Comparison of ENCODE assay signal across 12 mouse cellular contexts in the genomic region with DNA sequence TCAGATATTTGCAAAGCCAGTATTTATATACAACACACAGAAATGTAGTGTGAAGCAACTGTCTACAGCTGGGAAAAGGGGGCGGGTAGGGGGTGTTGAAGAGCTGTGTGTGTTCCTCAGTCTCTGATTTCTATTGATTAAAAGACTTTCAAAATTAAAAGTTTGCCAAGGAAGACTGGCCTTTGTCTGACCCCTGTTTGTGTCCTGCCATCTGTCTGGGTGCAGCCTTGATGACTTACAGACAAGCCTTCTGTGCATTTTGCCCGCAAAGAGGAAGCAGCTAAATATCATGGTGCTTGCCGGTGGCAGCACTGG. TPM values are rescaled to one million over a fixed set of nuclear protein-coding genes. Genes with fewer than 3 reads are reported as not detected.
DNase-seq lines count a peak whose midpoint lies in the region; ATAC-seq and TF ChIP-seq lines count a peak whose summit lies in the region.
"Had no signal": no experiment of that assay in that cellular context is flagged by ENCODE, and none has a peak within 500 bp of the region (broad histone marks: within the 10 kb centered on the region; RNA-seq: fewer than 3 reads in every experiment).

No protein-coding gene starts in this region.

- peaks cover 47% of the 10 kb centered on the region for H3K4me1 ChIP-seq in heart, embryonic 13.5 days
- peaks cover 9% of the 10 kb centered on the region; the same call in 1 of the 2 replicates for H3K4me1 ChIP-seq in forebrain, postnatal 0 days (ENCODE audit: insufficient read depth)
- H3K4me1 ChIP-seq in liver, embryonic 13.5 days (replicated peaks), result peaks cover 25% of the 10 kb centered on the region

- no peak for DNase-seq in heart, postnatal 10 days
- peak; percentile 21 for DNase-seq in A20 (ENCODE audit: low read depth, low spot score)
- no peak for DNase-seq in forebrain, postnatal 0 days
- DNase-seq in liver, embryonic 13.5 days, result no peak
- DNase-seq in right cerebral cortex, postnatal 36 days (ENCODE audit: low spot score in 2 of 2), result no peak
- DNase-seq in kidney, postnatal 14 days, result no peak
- DNase-seq in B cell, adult 2 months, result no peak
- DNase-seq: cerebellum, adult 11-12 months; right cerebral cortex, postnatal 14 days had no signal

- no peak for TF ChIP-seq CTCF in forebrain, postnatal 0 days (IDR thresholded peaks at IDR 0.05; ENCODE audit: low read depth)

- H3K27ac ChIP-seq in heart, embryonic 13.5 days (replicated peaks), result peak overlapping the region; percentile 76
- H3K27ac ChIP-seq in forebrain, postnatal 0 days (ENCODE audit: low read depth, low read length), result no peak overlapping the region
- 0 out of 2 replicates have a peak overlapping the region, but pooled peaks have one; percentile 21 for H3K27ac ChIP-seq in liver, embryonic 13.5 days

- 12% methylated on average over 3 of the region's 3 CpGs for WGBS in heart, embryonic 13.5 days
- 10% methylated on average over 3 of the region's 3 CpGs for WGBS in forebrain, postnatal 0 days
- WGBS in liver, embryonic 13.5 days (ENCODE audit: insufficient replicate concordance), result 13% methylated on average over 3 of the region's 3 CpGs

- H3K27me3 ChIP-seq in heart, embryonic 13.5 days (replicated peaks), result no peaks in the 10 kb centered on the region
- H3K27me3 ChIP-seq in forebrain, postnatal 0 days (ENCODE audit: insufficient read depth, low read length), result no peaks in the 10 kb centered on the region
- no peaks in the 10 kb centered on the region for H3K27me3 ChIP-seq in liver, embryonic 13.5 days

- no peak for ATAC-seq in heart, embryonic 13.5 days (ENCODE audit: extremely low read depth, insufficient number of reproducible peaks, low FRiP score, low TSS enrichment)
- 0 out of 2 replicates have a peak, but pooled peaks have one; percentile 32 for ATAC-seq in forebrain, postnatal 0 days
- no peak for ATAC-seq in liver, embryonic 13.5 days (ENCODE audit: low read depth)

- H3K9me3 ChIP-seq in heart, embryonic 13.5 days, result no peaks in the 10 kb centered on the region
- no peaks in the 10 kb centered on the region for H3K9me3 ChIP-seq in forebrain, postnatal 0 days (ENCODE audit: low read length)
- H3K9me3 ChIP-seq in liver, embryonic 13.5 days (replicated peaks), result no peaks in the 10 kb centered on the region

- H3K4me2 ChIP-seq in heart, embryonic 13.5 days, result 0 out of 2 replicates have a peak overlapping the region, but pooled peaks have one; percentile 36
- H3K4me2 ChIP-seq in forebrain, postnatal 0 days (ENCODE audit: low read depth), result no peak overlapping the region
- no peak overlapping the region for H3K4me2 ChIP-seq in liver, embryonic 13.5 days

- peaks cover 30% of the 10 kb centered on the region for H3K36me3 ChIP-seq in heart, embryonic 13.5 days
- H3K36me3 ChIP-seq in forebrain, postnatal 0 days (ENCODE audit: insufficient read depth), result no peaks in the 10 kb centered on the region
- 0 out of 2 replicates have a peak, but pooled peaks cover 3% of the 10 kb centered on the region for H3K36me3 ChIP-seq in liver, embryonic 13.5 days

- no peak overlapping the region for H3K4me3 ChIP-seq in heart, embryonic 13.5 days
- no peak overlapping the region for H3K4me3 ChIP-seq in forebrain, postnatal 0 days (ENCODE audit: low read depth, low read length)
- no peak overlapping the region for H3K4me3 ChIP-seq in liver, embryonic 13.5 days (replicated peaks)

- H3K9ac ChIP-seq in heart, embryonic 13.5 days, result peak overlapping the region; percentile 70
- no peak overlapping the region for H3K9ac ChIP-seq in forebrain, postnatal 0 days
- H3K9ac ChIP-seq in liver, embryonic 13.5 days, result no peak overlapping the region

- intact Hi-C loops in heart, postnatal 10 days (cut with DNase I), result no loop called here

RNA-seq across cellular contexts. Expression of a gene that starts 11.8 kb away (rescaled TPM):
- 4.7 and 5.0 TPM in 2 replicates for polyA plus RNA-seq in heart, embryonic 13.5 days (2015; fragmentation: Nextera tagmentation; extraction: Ambion mirVana)
- total RNA-seq in heart, postnatal 10 days (2021), result 1 to 10 TPM; 2.7 to 3.4 TPM
- 0.76 and 1.5 TPM in 2 replicates for total RNA-seq in forebrain, postnatal 0 days (2014; rRNA removed)
- 1.2 and 1.8 TPM in 2 replicates for polyA plus RNA-seq in forebrain, postnatal 0 days (2015; fragmentation: Nextera tagmentation; extraction: Ambion mirVana)
- polyA plus RNA-seq in liver, embryonic 13.5 days (2015; fragmentation: Nextera tagmentation; extraction: Ambion mirVana), result 0.73 and 0.93 TPM in 2 replicates

RNA-seq across cellular contexts. Expression of a gene that starts 26.3 kb away (rescaled TPM):
- polyA plus RNA-seq in heart, embryonic 13.5 days (2015; fragmentation: Nextera tagmentation; extraction: Ambion mirVana), result not detected in 2 replicates
- not detected for total RNA-seq in heart, postnatal 10 days (2021)
- not detected in 2 replicates for total RNA-seq in forebrain, postnatal 0 days (2014; rRNA removed)
- polyA plus RNA-seq in forebrain, postnatal 0 days (2015; fragmentation: Nextera tagmentation; extraction: Ambion mirVana), result not detected in 2 replicates
- polyA plus RNA-seq in liver, embryonic 13.5 days (2015; fragmentation: Nextera tagmentation; extraction: Ambion mirVana), result not detected in 2 replicates
- total RNA-seq: gastrocnemius, adult 18-20 months; layer of hippocampus, postnatal 10 days had no signal

RNA-seq across cellular contexts. Expression of a gene that starts 46.4 kb away (rescaled TPM):
- polyA plus RNA-seq in heart, embryonic 13.5 days (2015; fragmentation: Nextera tagmentation; extraction: Ambion mirVana), result 15.7 and 20.7 TPM in 2 replicates
- 10 to 100 TPM; 10.2 to 11.3 TPM for total RNA-seq in heart, postnatal 10 days (2021)
- total RNA-seq in forebrain, postnatal 0 days (2014; rRNA removed), result 1.3 and 1.8 TPM in 2 replicates
- 2.3 and 4.5 TPM in 2 replicates for polyA plus RNA-seq in forebrain, postnatal 0 days (2015; fragmentation: Nextera tagmentation; extraction: Ambion mirVana)
- 2.7 and 2.8 TPM in 2 replicates for polyA plus RNA-seq in liver, embryonic 13.5 days (2015; fragmentation: Nextera tagmentation; extraction: Ambion mirVana)
- total RNA-seq: gastrocnemius, adult 18-20 months had no signal
